In the genomic region with DNA sequence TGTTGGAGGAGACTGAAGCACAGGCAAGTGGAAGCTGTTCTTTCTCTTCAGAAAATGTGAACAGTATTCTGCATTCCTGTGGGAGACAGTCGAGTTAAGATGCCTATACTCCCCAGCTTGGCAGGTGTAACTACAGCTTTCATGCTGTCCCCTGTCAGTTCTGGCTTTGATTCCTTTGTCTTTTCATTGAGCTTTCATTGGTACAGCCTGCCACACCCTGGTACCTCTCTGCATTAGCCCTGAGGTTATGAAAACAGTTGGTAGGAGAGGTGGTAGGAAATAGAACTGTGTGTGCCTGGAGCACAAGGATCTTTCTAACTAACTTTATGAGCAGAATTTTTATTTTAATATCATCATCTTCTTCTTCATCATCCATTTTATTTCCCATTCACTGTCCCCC, we compare ENCODE assay signal across 31 mouse cellular contexts.
DNase-seq lines count a peak whose midpoint lies in the region; ATAC-seq and TF ChIP-seq lines count a peak whose summit lies in the region.
"Had no signal": no experiment of that assay in that cellular context is flagged by ENCODE, and none has a peak within 500 bp of the region (broad histone marks: within the 10 kb centered on the region; RNA-seq: fewer than 3 reads in every experiment).

No protein-coding gene starts in this region.

- H3K9ac ChIP-seq in kidney, embryonic 15.5 days = no peak overlapping the region
- H3K9ac ChIP-seq: embryonic facial prominence, embryonic 13.5 days; hindbrain, embryonic 13.5 days; limb, embryonic 15.5 days; liver, embryonic 15.5 days; lung, embryonic 14.5 days; neural tube, embryonic 15.5 days had no signal

- no peaks in the 10 kb centered on the region for H3K4me1 ChIP-seq in kidney, embryonic 15.5 days
- H3K4me1 ChIP-seq: embryonic facial prominence, embryonic 13.5 days; forebrain, embryonic 10.5 days; heart, embryonic 10.5 days; hindbrain, embryonic 13.5 days; limb, embryonic 10.5 days; limb, embryonic 15.5 days; liver, embryonic 15.5 days; neural tube, embryonic 15.5 days had no signal

- DNase-seq in layer of hippocampus, adult 2 months (ENCODE audit: low spot score in 2 of 2) = no peak
- no peak for DNase-seq in layer of hippocampus, postnatal 36 days
- DNase-seq in thymus, postnatal 10 days (ENCODE audit: low spot score in 2 of 2) = peak; percentile 5 to 17
- no peak for DNase-seq in gastrocnemius, postnatal 36 days
- no peak for DNase-seq in heart, adult 9 months (ENCODE audit: low spot score in 2 of 2)
- no peak for DNase-seq in frontal cortex, postnatal 10 days (ENCODE audit: low spot score in 2 of 2)
- DNase-seq: adrenal gland, postnatal 10 days; cerebellum, adult 8-10 months; cerebellum, postnatal 36 days; embryo, embryonic 11 days; gastrocnemius, postnatal 10 days; heart, postnatal 4 days; kidney, adult 2 months; kidney, postnatal 4 days; lung, embryonic 14.5 days; lung, postnatal 14 days; midbrain, embryonic 14.5 days; spleen, adult 18-20 months had no signal

- ATAC-seq in inflammation-experienced regulatory T-cells, adult 6 months = peak; percentile 68
- ATAC-seq in kidney, embryonic 15.5 days (replicated peaks; ENCODE audit: low FRiP score) = no peak
- ATAC-seq: forebrain, embryonic 16.5 days had no signal

- H3K4me2 ChIP-seq in kidney, embryonic 15.5 days = no peak overlapping the region
- H3K4me2 ChIP-seq: embryonic facial prominence, embryonic 13.5 days; hindbrain, embryonic 13.5 days; limb, embryonic 15.5 days; liver, embryonic 15.5 days; lung, embryonic 14.5 days; neural tube, embryonic 15.5 days had no signal

- WGBS in kidney, embryonic 15.5 days = 89% methylated on average over 1 of the region's 1 CpGs

- no peaks in the 10 kb centered on the region for H3K36me3 ChIP-seq in kidney, embryonic 15.5 days
- H3K36me3 ChIP-seq: embryonic facial prominence, embryonic 13.5 days; forebrain, embryonic 10.5 days; G1E; heart, embryonic 10.5 days; hindbrain, embryonic 13.5 days; limb, embryonic 10.5 days; limb, embryonic 15.5 days; liver, embryonic 15.5 days; neural tube, embryonic 15.5 days had no signal

- no peak overlapping the region for H3K27ac ChIP-seq in layer of hippocampus, adult 2 months
- H3K27ac ChIP-seq in kidney, embryonic 15.5 days = no peak overlapping the region
- H3K27ac ChIP-seq: embryonic facial prominence, embryonic 13.5 days; forebrain, embryonic 10.5 days; heart, embryonic 10.5 days; hindbrain, embryonic 13.5 days; kidney, postnatal 0 days; limb, embryonic 10.5 days; limb, embryonic 15.5 days; liver, embryonic 15.5 days; neural tube, embryonic 15.5 days had no signal

- H3K4me3 ChIP-seq in layer of hippocampus, adult 2 months = no peak overlapping the region
- H3K4me3 ChIP-seq in kidney, embryonic 15.5 days (replicated peaks) = no peak overlapping the region
- H3K4me3 ChIP-seq: embryonic facial prominence, embryonic 13.5 days; forebrain, embryonic 10.5 days; heart, embryonic 10.5 days; hindbrain, embryonic 13.5 days; limb, embryonic 10.5 days; limb, embryonic 15.5 days; liver, embryonic 15.5 days; neural tube, embryonic 15.5 days had no signal

- intact Hi-C loops in gastrocnemius, postnatal 36 days (cut with DNase I) = no loop called here

- H3K27me3 ChIP-seq in kidney, embryonic 15.5 days = no peaks in the 10 kb centered on the region
- H3K27me3 ChIP-seq: embryonic facial prominence, embryonic 13.5 days; hindbrain, embryonic 13.5 days; limb, embryonic 15.5 days; liver, embryonic 15.5 days; neural tube, embryonic 15.5 days had no signal

- H3K9me3 ChIP-seq in kidney, embryonic 15.5 days (replicated peaks) = no peaks in the 10 kb centered on the region
- H3K9me3 ChIP-seq: embryonic facial prominence, embryonic 13.5 days; forebrain, embryonic 10.5 days; G1E; heart, embryonic 10.5 days; limb, embryonic 10.5 days; limb, embryonic 15.5 days; liver, embryonic 15.5 days; neural tube, embryonic 15.5 days had no signal

- peak; percentile 10; the same call in 1 of the 2 replicates for TF ChIP-seq CTCF in layer of hippocampus, adult 2 months (conservative IDR thresholded peaks at IDR 0.05)

Comparison
In these comparisons a context has a peak if more than half of its experiments do, and no peak if none do; other contexts are left out.
1. DNase-seq: peak in thymus, postnatal 10 days (2 of 2); none in layer of hippocampus, adult 2 months (0 of 2), layer of hippocampus, postnatal 36 days (0 of 2), gastrocnemius, postnatal 36 days (0 of 2), heart, adult 9 months (0 of 2) and frontal cortex, postnatal 10 days (0 of 2).